Mouse (Mus musculus): ENCODE data around the gene Taar7e. TPM values are rescaled to one million over a fixed set of nuclear protein-coding genes. Genes with fewer than 3 reads are reported as not detected.
"Not testable (repeated sequence)": the region's sequence is repeated elsewhere in the genome, so short reads cannot be mapped to it uniquely, and the experiment has no call there.

Gene Taar7e
- not detected for total RNA-seq (2021)

GRCm38 (mm10) chr10:24037314-24037713, at the start of gene Taar7e:
Taar7e (plus strand) TSS chr10:24037614.
- no peak for DNase-seq (ENCODE audit: low spot score in 2 of 2)

GRCm38 (mm10) chr10:23993381-23993780, 44.0 kb upstream of the Taar7e start, which contains the start of gene Taar7a:
Taar7a (minus strand) TSS chr10:23993481.
- no peak for DNase-seq (ENCODE audit: low spot score in 2 of 2)
- intact Hi-C loops (cut with DNase I): no loop called here

More at GRCm38 (mm10) chr10:24037314-24037713, at the start of gene Taar7e:
- intact Hi-C loops (cut with DNase I): no loop called here

GRCm38 (mm10) chr10:23999639-24000038, 37.8 kb upstream of the Taar7e start, which contains the start of gene Taar7b:
Taar7b (plus strand) TSS chr10:23999939.
- no peak for DNase-seq (ENCODE audit: low spot score in 2 of 2)
- intact Hi-C loops (cut with DNase I): no loop called here

DNA sequence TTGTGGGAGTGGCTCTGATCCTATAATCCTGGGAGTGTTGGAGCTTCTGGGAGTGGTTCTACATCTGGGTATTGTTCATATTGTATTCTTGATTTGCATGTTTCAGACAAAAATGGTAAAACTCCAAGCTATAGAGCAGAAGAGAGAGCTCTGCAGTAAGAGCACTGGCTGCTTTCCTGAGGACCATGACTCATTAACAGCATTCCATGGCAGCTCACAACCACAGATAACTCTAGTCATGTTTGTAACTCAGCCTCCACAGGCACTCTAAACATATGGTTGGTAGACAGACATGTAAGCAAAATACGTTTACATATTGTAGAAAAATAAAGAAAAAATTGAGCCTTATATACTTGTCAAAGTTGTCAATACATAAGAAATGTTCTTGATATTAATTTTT, 31.0 kb upstream of the Taar7e start:
- intact Hi-C loops (cut with DNase I): no loop called here
- DNase-seq (ENCODE audit: low spot score in 2 of 2): no peak

- intact Hi-C loops (cut with DNase I): no loop called here
Observed at GRCm38 (mm10) chr10:24007034-24007433, 30.4 kb upstream of the Taar7e start.

GRCm38 (mm10) chr10:24008143-24008542, 29.3 kb upstream of the Taar7e start:
- DNase-seq (ENCODE audit: low spot score in 2 of 2): no peak
- intact Hi-C loops (cut with DNase I): no loop called here

More at GRCm38 (mm10) chr10:24007034-24007433, 30.4 kb upstream of the Taar7e start:
- no peak for DNase-seq (ENCODE audit: low spot score in 2 of 2)

GRCm38 (mm10) chr10:24026922-24027321, 10.5 kb upstream of the Taar7e start, which contains the start of gene Taar7d:
Taar7d (plus strand) TSS chr10:24027222.
- intact Hi-C loops (cut with DNase I): no loop called here
- no peak for DNase-seq (ENCODE audit: low spot score in 2 of 2)

DNA sequence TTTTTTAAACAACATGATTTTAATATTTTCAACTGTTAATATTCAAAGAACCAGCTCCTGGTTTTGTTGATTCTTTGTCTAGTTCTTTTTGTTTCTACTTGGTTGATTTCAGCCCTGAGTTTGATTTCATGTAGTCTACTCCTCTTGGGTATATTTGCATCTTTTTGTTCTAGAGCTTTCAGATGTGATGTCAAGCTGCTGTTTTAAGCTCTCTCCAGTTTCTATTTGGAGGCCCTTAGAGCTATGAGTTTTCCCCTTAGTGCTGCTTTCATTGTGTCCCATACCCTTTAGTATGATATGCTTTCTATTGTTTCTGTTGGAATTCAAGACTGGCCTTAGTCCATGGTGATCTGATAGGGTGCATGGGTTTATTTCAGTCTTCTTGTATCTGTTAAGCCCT, 6.1 kb upstream of the Taar7e start:
- intact Hi-C loops (cut with DNase I): no loop called here
- DNase-seq (ENCODE audit: low spot score in 2 of 2): no peak

DNA sequence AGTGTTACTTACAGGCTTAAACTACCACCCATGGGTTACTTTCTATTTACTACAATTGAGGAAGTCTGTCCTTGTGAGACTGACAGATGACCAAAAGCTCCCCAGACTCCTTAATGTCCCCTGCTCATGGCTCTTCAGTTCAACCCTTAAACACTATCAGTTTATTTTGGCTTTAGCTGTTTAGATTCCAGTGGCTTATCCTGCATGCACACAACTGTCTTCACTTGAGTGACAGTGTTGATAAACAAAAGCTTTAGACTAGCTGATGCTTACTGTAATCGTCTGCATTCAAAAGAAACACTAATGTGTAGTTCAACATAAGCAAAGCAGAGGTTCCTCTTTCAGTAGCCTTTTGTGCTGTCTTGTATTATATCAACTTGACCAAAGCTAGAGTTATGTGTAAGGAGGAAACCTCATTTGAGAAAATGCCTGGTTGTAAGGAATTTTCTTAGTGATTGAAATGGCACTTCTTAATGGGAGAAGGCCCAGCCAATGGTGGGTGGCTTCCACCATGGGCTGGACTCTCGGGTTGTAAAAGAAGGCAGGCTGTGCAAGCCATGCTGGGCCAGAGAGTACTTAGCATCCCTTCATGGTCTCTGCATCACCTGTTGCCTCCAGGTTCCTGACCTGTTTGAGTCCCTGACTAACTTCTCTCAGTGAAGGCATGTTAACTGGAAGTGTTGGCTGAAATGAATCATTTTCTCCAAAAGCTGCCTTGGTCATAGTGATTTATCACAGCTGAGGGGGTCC, 2.9 kb downstream of the Taar7e start:
- DNase-seq (ENCODE audit: low spot score in 2 of 2): no peak
- intact Hi-C loops (cut with DNase I): no loop called here

GRCm38 (mm10) chr10:24049210-24049609, 11.8 kb downstream of the Taar7e start, which contains the start of gene Taar7f:
Taar7f (plus strand) TSS chr10:24049510.
- DNase-seq (ENCODE audit: low spot score in 2 of 2): no peak
- intact Hi-C loops (cut with DNase I): no loop called here

- intact Hi-C loops (cut with DNase I): no loop called here
- no peak for DNase-seq (ENCODE audit: low spot score in 2 of 2)
Observed at GRCm38 (mm10) chr10:24052039-24052438, 14.6 kb downstream of the Taar7e start.

DNA sequence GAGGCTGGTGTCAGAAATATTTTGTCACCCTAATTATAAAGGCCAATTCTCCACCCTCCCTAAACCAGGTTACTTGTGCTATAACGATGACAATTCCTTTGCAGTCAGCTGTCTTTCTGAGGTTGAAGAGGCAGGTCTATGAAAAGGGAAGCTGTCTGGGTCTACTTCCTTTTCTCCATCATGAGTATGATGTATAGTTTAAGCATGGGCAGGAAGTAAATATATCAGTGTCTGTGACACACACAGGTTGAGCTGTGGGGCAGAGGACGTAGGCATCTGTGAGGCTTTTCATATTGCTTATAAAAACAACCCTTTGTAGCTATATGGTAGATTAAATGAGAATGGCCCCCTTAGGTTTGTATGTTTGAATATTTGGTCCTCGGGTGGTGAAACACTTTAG, 21.6 kb downstream of the Taar7e start:
- intact Hi-C loops (cut with DNase I): no loop called here
- no peak for DNase-seq (ENCODE audit: low spot score in 2 of 2)

- DNase-seq (ENCODE audit: low spot score in 2 of 2); intact Hi-C loops (cut with DNase I): not testable (repeated sequence)
Observed at GRCm38 (mm10) chr10:24074751-24075150, 37.3 kb downstream of the Taar7e start.

GRCm38 (mm10) chr10:24076200-24076599, 38.8 kb downstream of the Taar7e start, which contains the start of gene Taar8a:
Taar8a (plus strand) TSS chr10:24076500.
- intact Hi-C loops (cut with DNase I); DNase-seq (ENCODE audit: low spot score in 2 of 2): not testable (repeated sequence)

DNA sequence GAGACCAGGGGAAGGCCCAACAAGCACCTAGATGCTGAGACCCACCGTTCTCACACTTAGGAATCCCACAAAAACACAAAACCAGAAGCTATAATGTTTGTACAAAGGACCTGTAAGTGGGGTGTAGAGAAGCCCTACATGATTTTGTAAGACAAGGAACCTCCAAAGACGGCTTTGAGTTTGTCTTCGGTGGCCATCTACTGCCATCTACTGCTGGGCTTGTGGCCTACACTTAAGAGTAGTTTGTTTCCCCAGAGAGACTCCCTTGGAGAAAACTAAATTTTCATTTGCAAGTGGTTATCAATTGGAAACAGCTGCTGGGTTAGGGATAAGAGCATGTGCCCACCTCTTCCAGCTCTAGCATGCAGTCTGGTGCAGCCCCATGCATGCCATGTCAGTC, 42.8 kb downstream of the Taar7e start:
- intact Hi-C loops (cut with DNase I): loop anchor here (2.0 kb wide), 2 partner anchors 101 to 267 kb away; no protein-coding TSS in a partner anchor
- peak; percentile 5 to 38 for DNase-seq (ENCODE audit: low spot score in 2 of 2)

GRCm38 (mm10) chr10:24085936-24086335, 48.5 kb downstream of the Taar7e start:
- no peak for DNase-seq (ENCODE audit: low spot score in 2 of 2)
- intact Hi-C loops (cut with DNase I): no loop called here

DNA sequence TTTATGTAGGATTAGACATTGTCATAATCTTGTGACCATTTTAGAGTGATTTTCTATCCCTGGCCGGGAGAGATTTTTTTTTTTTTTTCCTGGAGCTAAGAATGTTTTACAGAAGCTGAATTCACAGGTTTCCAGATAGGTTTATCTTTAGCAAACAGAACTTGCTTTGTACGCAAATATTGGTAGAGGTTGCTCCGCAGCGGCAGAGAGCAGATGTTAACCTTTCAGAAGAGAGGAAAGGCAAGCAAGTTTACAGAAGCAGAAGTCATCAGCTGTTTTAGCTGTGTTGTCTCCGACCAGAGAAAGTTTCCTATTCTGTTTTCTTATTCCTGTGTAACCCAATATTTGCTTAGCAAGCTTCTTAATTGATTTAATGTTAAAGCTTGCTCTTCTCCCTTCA, 49.1 kb downstream of the Taar7e start:
- DNase-seq (ENCODE audit: low spot score in 2 of 2): no peak
- intact Hi-C loops (cut with DNase I): no loop called here

DNA sequence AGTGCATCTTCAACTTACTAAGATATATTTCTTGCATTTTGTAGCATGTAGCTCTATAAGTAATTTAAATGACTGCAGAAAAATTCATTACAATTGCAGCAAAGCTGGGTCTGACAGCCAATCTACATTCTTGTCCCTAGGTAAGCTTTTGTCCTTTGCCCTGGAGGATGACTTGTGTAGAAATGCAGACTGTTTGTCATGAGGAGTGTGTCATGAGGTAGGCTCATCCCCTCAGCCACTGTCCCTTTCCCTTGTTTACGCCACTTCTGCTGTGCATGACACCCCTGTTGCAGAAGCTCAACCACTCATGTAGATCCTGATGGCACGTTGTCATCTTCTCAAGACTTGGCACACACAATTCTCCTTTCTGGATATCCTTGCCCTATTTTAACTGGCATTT, 49.8 kb downstream of the Taar7e start:
- DNase-seq (ENCODE audit: low spot score in 2 of 2): no peak
- intact Hi-C loops (cut with DNase I): no loop called here
